Mouse (Mus musculus) C2C12 (cell line): Measurements from ENCODE around the gene Tmem234. TPM values are rescaled to one million over a fixed set of nuclear protein-coding genes. Genes with fewer than 3 reads are reported as not detected.

Source experiments
- H3K27me3 ChIP-seq: one replicate; pipeline ENCODE4 v1.6.1; 2011; ENCODE audit not compliant: control insufficient read depth, insufficient read depth, insufficient read length
- H3K36me3 ChIP-seq: one replicate; pipeline ENCODE4 v1.6.1; 2011; ENCODE audit not compliant: control insufficient read depth, insufficient read depth
- H3K4me3 ChIP-seq: one replicate; pipeline ENCODE4 v1.5.1; 2011; ENCODE audit warnings: mild to moderate bottlenecking, control low read depth; ENCODE audit not compliant: poor library complexity, insufficient read depth, severe bottlenecking
- H3K79me2 ChIP-seq: one replicate; pipeline ENCODE4 v1.6.1; 2011; ENCODE audit not compliant: control insufficient read depth, insufficient read depth
- H3K79me3 ChIP-seq: one replicate; pipeline ENCODE4 v1.6.1; 2011; ENCODE audit warnings: low read depth, control low read depth
- H3ac ChIP-seq: one replicate; pipeline ENCODE3; 2011; ENCODE audit warnings: low read depth; ENCODE audit not compliant: control insufficient read depth, insufficient read length
- CEBPB ChIP-seq: IDR thresholded peaks from one replicate; pipeline ENCODE4 v1.6.1; 2011; ENCODE audit warnings: low read depth, mild to moderate bottlenecking, control low read depth, moderate library complexity
- CTCF ChIP-seq: IDR thresholded peaks from one replicate; pipeline ENCODE4 v1.5.1; 2011; ENCODE audit not compliant: control insufficient read depth, insufficient read depth, insufficient read length
- FOSL1 ChIP-seq: IDR thresholded peaks from one replicate; pipeline ENCODE4 v1.8.0; 2011; ENCODE audit warnings: mild to moderate bottlenecking, low read length; ENCODE audit not compliant: poor library complexity, insufficient read depth, severe bottlenecking
- MAX ChIP-seq: IDR thresholded peaks from one replicate; pipeline ENCODE4 v1.6.1; 2011; ENCODE audit warnings: mild to moderate bottlenecking, control low read depth
- MYOD1 ChIP-seq: IDR thresholded peaks from one replicate; pipeline ENCODE4 v1.6.1; 2011; ENCODE audit warnings: low read depth; ENCODE audit not compliant: control insufficient read depth, insufficient read length
- MYOG ChIP-seq: IDR thresholded peaks from one replicate; pipeline ENCODE4 v1.6.1; 2011; ENCODE audit not compliant: control insufficient read depth, insufficient read length; ENCODE audit errors: extremely low read depth
- USF1 ChIP-seq: IDR thresholded peaks from one replicate; pipeline ENCODE4 v1.6.1; 2011; ENCODE audit warnings: low read depth, mild to moderate bottlenecking, control low read depth, moderate library complexity
- polyA plus RNA-seq: library from polyadenylated mRNA; unstranded; fragments of >200 nt; fragmentation: generic; extraction: Trizol; gene quantifications from one replicate; pipeline ENCODE4 v1.2.1, GENCODE M21; 2012; ENCODE audit warnings: missing spikeins

Gene Tmem234
- polyA plus RNA-seq, 1 experiment = 218 TPM

- TF ChIP-seq CEBPB (no peak), MYOD1 (no peak), MAX (no peak), MYOG (no peak), CTCF (no peak), FOSL1 (no peak), USF1 (no peak)
- no peaks in the 10 kb centered on the region for H3K79me3 ChIP-seq
- H3K4me3 ChIP-seq = no peak overlapping the region
- no peaks in the 10 kb centered on the region for H3K27me3 ChIP-seq
- no peak overlapping the region for H3ac ChIP-seq
- H3K79me2 ChIP-seq = no peaks in the 10 kb centered on the region
- no peaks in the 10 kb centered on the region for H3K36me3 ChIP-seq
These were observed 16.1 kb upstream of the Tmem234 start for GRCm38 (mm10) chr4:129584370-129584769.

- H3ac ChIP-seq = no peak overlapping the region
- no peaks in the 10 kb centered on the region for H3K79me2 ChIP-seq
- no peak for TF ChIP-seq FOSL1
- no peak for TF ChIP-seq MYOG
- H3K79me3 ChIP-seq = no peaks in the 10 kb centered on the region
- peaks cover 3% of the 10 kb centered on the region for H3K36me3 ChIP-seq
- no peaks in the 10 kb centered on the region for H3K27me3 ChIP-seq
- H3K4me3 ChIP-seq = no peak overlapping the region
These were observed 15.4 kb upstream of the Tmem234 start for GRCm38 (mm10) chr4:129584884-129585608.

GRCm38 (mm10) chr4:129585773-129586172 lies 14.7 kb upstream of the Tmem234 start:
- no peak overlapping the region for H3K4me3 ChIP-seq
- TF ChIP-seq MAX (no peak), CEBPB (no peak)
- H3K27me3 ChIP-seq = no peaks in the 10 kb centered on the region
- peaks cover 11% of the 10 kb centered on the region for H3K36me3 ChIP-seq
- no peak overlapping the region for H3ac ChIP-seq
- H3K79me3 ChIP-seq = no peaks in the 10 kb centered on the region
- H3K79me2 ChIP-seq = no peaks in the 10 kb centered on the region

GRCm38 (mm10) chr4:129586943-129587342 lies 13.5 kb upstream of the Tmem234 start:
- H3ac ChIP-seq = no peak overlapping the region
- TF ChIP-seq USF1 (no peak), MYOD1 (no peak), MAX (no peak), MYOG (no peak), CEBPB (no peak), CTCF (no peak), FOSL1 (no peak)
- H3K27me3 ChIP-seq = no peaks in the 10 kb centered on the region
- no peaks in the 10 kb centered on the region for H3K79me3 ChIP-seq
- no peak overlapping the region for H3K4me3 ChIP-seq
- H3K36me3 ChIP-seq = peaks cover 22% of the 10 kb centered on the region
- no peaks in the 10 kb centered on the region for H3K79me2 ChIP-seq

GRCm38 (mm10) chr4:129588865-129589264 lies 11.6 kb upstream of the Tmem234 start:
- Histone ChIP-seq H3K27me3 (no peaks in the 10 kb centered on the region), H3K79me2 (no peaks in the 10 kb centered on the region), H3K4me3 (no peak overlapping the region), H3K79me3 (no peaks in the 10 kb centered on the region), H3ac (no peak overlapping the region), H3K36me3 (peaks cover 40% of the 10 kb centered on the region)
- TF ChIP-seq CEBPB = no peak
- no peak for TF ChIP-seq USF1
- TF ChIP-seq FOSL1 = no peak
- TF ChIP-seq MYOD1 = no peak
- no peak for TF ChIP-seq MYOG
- TF ChIP-seq CTCF = no peak
- TF ChIP-seq MAX = no peak

GRCm38 (mm10) chr4:129608426-129609025 lies 8.1 kb downstream of the Tmem234 start:
- Histone ChIP-seq H3K79me3 (peaks cover 7% of the 10 kb centered on the region), H3K36me3 (peaks cover 50% of the 10 kb centered on the region), H3K27me3 (no peaks in the 10 kb centered on the region), H3ac (no peak overlapping the region), H3K4me3 (no peak overlapping the region), H3K79me2 (peaks cover 17% of the 10 kb centered on the region)
- peak; percentile 64 for TF ChIP-seq CTCF
- no peak for TF ChIP-seq CEBPB
